Mouse (Mus musculus) thymus, postnatal 4 days (tissue): ENCODE results near the gene B4galt5.
A peak's percentile ranks its signal among the peaks of the same experiment; 100 is the strongest.

Experiments
- DNase-seq: peaks from one replicate; pipeline ENCODE4 v3.0.0; 2021

The B4galt5 gene

DNA sequence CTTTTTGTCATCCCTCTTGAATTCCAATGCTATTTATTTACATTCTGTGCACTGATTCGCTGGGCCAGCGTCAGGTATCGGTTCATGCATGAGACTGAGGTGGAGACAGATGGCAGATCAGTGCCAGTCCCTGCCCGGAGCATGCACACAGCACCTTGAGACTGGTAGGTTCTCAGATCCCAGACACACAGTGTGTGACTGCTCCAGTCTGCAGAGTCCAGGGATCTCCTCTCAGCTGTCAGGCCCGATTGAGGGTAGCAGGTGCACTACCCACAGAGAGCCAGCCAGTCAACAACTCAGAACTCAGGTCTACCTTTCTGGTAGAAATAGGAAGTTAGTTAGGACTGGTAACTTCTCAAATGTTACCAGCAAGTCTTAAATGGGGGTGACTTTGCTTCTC lies 18.4 kb downstream of the B4galt5 start:
- no peak for DNase-seq

DNA sequence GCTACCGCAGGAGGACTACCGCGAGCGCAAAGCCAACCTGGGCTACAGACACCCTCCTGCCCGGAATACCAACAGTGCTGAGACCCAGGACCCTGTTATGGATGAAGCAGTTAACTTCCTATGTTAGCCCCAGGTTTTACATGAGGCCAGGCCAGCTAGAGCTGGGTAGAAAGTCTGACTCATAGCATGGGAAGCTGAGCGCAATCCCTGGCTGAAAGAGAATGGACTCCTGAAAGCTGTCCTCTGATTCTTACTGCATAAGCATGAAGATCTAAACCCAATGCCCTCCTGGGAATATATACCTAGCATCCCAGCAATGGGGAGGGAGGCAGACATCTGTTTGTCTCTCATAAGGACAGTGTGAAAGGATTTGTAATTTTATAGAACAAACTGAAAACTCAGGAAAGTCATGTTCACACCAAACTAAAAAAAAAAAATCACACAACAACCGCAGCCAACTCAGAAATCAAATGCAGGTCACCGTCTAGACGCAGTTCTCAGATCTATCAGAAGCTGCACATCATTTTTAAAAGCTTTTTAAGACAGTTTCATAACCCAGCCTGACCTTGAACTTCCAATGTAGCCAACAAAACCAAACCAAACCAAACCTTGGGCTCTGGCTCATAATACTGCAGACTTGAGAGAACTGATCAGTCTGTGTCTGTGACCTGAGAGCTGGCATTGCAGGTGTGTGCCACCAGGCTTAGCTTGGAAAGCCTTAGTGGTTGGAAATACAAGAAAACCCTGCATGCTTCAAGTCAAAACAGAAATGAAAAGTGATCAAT lies 19.3 kb downstream of the B4galt5 start:
- DNase-seq, result no peak

DNA sequence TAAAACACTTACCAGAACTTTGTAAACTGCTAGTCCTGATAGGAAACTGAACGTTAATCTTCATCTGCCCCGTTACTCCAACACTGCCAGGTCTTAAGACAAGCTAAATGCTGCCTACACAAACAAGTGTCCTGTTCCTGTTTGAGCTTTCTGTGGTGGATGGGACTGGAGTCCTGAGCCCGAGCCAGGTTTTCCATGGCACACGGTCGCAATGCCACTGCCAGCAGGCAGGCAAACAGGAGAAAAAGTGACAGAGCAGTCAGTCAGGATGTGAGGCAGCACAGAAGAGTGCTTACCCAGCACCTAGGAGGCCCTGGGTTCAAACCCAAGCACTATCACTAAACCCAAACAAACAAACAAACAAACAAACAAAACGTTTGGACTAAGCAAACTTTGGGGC lies 20.6 kb downstream of the B4galt5 start:
- DNase-seq, result no peak

DNA sequence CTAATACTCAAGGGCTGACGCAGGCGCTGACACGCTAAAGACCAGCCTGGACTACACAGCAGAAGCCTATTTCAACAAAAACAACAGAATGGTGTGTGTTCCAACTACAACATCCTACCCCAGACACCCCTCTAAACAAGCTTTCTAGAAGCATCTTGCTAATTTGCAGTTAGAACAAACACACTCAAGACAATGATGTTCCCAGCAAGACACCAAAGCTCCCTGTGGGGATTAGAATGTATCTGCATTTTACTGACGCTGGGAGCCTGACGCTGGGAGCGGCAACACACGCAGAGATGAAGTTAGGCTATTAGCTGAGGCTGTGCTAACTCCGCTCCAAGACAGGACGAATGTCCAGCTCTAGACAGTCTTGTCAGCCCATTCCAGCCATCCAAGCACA lies 22.4 kb downstream of the B4galt5 start:
- DNase-seq, result no peak

DNA sequence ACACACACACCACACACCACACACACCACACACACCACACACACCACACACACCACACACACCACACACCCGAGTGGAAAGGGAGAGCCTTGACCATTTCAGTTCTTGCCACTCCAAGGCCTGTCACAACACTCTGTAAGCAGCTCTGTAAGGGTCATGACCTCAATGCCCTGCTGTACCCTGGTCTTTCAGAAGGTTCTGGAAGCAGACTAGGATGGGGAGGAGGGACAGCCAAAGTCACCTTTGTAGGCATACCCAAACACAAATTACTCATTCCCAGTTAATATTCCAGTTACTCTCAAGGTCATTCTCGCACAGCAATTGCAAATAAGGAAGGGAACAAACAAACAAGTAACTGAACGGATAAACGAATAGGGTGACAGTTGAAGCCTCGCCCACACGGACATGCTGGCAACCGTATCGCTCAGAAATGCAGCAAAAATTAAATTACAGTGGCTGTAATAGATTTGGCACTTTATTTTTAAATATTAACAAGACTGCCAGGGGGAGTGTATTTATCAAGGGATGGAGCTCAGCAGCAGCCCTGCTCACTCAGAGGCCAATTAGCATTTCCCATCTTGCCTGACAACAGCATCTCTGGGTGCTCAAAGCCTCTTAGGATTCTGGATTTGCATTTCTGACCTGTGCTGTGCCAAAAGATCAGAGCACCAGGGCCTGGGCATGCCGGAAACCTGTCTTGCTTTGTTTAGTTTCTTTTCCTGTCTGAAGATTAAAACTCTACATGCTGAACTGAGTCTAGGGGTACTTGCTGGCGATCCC lies 24.6 kb downstream of the B4galt5 start:
- DNase-seq, result no peak

DNA sequence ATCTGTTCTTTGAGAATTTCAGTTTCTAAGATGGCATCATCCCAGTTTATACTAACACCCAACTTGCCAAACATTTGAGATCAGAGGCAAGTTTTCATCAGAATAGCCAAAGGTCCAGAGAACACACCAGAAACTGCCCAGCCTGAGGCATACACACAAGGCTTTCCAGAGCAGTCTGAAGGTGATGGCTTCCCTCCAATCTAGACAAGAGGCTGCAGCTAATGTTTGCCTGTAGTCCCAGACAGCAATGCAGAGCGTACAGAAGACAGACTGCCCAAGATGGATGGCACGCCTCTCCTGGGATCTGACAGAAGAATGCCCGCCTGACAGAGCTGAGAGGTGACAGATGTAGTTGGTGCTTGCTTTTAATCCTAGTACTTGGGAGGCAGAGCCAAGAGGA lies 25.9 kb downstream of the B4galt5 start:
- DNase-seq, result no peak

DNA sequence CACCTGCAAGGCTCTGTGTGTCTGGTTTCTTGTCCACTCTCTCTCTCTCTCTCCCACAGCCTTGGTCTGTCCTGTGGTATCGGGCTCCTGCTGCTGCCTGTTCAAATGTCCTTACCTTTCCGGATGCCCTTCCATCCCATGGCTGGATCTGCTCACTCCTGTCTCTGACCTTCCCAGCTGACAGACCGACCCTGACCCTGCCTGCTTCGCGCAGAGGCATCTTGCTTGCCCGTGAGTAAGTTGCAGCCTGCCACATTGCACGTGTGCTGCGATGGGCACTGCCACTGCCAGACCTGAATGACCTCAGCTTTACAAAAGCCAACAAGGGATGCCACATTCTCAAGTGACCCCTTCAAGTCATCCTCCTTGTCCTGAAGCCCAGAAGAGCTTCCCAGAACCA lies 27.6 kb downstream of the B4galt5 start:
- no peak for DNase-seq

DNA sequence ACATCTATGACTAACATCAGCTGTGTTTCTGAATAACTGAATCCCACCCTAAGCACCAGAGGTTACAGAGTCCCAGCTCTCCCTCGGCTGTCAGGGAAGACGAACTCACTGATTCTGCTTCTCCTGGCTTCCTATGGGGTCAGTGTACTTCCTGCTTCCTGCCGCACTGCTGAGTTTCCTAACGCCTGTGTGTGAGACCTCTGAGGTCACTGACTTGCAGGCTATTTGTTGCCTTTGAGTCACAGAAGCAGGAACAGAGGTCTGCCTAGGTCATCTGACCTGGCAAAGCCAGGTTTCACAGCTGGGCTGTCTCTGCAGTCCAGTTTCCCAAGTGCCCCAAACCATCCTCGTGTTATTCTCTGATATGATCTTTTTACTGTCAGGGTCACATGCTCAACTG lies 30.0 kb downstream of the B4galt5 start:
- DNase-seq, result no peak

DNA sequence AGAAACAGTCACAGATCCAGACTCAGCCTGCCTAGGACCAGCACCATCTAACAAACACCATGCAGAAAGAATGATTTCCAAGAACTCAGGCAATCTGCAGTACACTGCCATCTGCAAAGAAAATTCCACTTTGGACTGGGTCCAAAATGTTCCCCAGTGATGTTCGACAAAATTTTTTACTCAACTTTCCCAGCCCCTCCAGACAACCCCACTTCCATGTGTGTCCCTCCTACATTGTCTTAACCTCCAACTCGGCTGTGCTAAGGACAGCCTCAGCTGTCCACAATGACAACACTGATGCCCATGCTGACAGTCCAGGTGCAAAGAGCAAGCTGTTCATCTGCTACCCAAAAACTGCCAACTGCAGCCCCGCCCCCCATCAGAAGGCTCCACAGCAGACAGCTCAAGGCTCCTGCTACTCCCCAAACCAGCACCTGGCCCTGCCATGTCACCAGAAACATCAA lies 32.2 kb downstream of the B4galt5 start:
- peak; percentile 80 for DNase-seq

DNA sequence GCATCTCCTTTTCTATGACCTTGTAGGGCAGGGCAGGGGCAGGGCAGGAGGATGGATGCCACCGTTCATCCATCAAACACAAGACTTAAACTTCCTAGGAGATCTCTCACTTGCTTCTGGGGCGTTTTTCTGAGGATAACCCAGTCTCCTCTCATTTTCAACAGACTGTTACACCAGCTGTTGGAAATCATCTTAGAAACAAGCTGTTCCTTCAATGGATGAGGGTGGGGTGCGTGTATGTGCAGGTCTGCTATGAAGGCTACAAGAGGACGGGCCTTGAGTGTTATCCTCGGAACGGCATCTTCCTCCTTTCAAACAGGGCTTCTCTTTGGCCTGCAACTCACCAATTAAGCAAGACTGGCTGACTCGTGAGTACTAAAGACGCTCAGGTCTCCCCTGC lies 34.5 kb downstream of the B4galt5 start:
- no peak for DNase-seq

DNA sequence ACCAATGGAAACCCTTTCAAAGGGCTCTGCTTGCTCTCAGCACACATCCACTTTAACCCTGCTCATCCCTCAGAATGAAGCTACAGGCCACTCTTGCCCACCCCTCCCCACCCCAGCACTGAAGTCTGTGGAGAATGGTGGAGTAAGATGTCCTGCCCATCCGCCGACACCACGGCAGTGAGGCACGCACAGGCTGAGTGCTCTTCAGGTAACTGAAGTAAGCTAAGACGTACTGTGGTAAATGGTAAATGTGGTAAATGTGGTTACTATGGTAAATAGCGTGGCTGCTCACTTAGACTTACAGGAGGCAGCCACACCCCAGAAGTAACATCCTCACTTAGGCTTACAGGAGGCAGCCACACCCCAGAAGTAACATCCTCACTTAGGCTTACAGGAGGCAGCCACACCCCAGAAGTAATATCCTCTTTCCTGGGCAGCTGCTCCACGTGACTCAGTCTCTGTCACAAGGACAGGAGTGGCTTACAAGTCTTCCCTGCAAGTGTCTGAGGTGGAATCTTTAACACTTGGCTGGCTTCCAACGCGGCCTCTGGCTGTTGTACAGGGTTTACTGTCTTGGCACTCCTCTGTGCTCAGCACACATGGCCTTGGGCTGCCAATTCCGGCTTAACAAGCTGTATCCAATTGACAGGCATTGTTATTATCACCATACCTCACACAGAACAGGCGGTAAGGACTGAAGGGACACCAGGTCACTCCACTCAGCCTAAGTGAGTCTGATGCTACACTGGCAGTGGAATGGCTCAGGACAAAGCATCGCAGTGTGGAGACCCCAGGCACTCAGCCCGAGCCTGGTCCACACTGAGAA lies 35.3 kb downstream of the B4galt5 start:
- peak; percentile 39 for DNase-seq

DNA sequence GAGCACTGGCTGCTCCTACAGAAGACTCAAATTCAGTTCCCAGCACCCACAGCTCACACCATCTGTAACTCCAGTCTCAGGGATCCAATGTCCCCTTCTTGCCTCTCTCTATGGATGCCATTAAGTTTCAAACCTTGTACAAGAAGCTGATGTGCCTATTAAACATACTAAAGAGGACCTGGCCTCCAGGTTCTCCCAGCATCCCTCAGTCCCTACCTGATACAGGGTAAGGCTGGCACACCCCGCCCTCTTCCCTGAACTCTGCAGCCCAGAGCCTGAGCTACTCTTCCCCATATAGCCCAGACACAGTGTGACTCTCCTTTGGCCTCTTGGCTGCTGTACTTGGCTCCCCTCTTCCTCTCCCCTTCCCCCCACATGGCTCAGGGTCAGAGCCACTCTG lies 38.9 kb downstream of the B4galt5 start:
- peak; percentile 4 for DNase-seq

DNA sequence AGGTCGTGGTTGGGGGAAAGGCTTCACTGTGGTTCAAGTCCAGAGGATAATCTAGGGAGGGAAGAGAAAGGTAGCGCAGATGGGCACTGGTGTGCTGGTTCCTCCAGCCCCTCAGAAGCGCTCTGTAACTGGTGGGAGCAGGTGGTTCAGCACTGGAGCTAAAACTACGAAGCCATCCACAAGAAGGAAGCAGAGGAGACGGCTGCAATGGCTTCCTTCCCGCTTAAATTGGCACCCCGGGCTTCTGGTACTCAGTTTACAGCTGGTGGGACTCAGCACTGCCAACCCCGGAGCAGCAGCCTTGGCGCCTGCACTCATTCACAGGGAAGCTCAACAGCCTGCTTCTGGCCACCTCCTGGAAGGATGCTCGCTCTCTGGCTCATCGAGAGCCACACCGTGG lies 39.7 kb downstream of the B4galt5 start:
- peak; percentile 4 for DNase-seq

DNA sequence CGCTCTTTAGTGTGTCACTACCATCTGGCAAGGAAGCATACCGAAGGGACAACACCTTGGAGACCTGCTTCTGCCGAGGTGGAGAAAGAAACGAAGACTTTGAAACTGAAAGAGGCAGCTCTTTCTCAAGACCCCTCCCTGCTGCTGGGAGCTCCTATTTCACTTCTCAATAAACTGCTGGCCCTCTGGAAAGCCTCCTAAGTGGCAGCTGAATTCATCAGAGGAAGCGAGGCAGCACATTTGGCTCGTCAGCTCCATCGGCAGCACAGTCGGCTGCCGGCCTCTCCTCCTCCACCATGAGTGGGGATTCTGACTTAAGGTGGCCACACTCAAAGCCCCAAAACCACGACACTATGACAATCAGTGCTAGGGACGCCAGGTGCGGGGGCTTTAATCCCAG lies 41.3 kb downstream of the B4galt5 start:
- DNase-seq, result peak; percentile 5

DNA sequence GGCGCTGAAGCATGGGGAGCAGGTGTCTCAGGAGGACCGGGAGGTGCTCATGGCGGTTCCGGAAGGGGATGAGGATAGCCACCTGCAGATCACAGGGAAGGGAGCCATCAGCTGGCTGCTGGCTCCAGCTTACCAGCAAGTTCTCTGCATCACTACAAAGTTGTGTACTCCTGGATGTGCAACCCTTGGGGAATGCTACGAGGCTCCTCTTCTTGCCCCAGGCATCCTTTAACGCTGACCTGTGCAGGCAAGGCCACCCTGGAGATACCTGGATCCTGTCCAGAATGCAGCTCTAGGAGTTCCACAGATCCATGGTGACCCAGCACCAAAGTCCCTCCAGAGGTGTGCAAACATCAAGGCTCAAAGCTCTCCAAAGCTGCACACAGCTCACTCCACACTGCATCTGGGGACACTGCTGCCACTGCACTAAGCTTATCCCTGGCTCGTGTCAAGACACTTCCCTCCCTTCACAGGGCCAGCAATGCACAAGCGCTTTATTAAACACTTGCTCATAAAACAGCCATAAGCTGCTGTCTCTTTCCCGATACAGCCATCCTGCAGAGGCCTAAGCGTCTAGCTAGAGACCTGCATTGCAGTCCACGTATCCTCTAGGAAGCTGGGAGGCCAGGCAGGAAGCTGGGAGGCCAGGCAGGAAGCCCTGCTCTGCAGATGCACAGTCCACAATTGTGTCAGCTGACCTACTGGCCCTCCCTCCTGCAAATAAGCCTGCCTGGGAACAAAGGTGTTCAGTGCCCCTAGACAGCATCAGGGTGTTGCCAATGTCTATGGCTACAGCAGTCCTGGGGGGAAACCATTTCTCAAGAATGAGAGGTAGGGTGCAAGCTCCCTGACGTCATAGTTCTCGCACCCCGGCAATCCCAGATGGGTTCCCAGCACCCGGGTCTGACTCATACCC lies 42.1 kb downstream of the B4galt5 start:
- peak; percentile 8 for DNase-seq

DNA sequence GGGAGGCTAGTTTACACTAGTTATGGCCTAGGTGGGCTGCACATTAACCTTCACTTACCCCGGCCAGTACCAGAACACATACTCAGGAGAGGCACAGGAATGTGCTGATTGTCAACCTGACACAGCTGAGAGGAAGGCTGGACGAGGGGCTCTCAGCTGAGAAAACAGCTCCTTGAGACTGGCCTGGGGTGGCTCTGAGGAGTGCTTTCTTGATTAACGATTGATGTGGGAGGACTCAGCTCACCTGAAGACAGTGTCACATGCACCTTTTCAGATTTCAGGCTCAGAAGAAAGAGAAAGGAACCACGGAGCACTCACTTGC lies 42.7 kb downstream of the B4galt5 start:
- DNase-seq, result no peak

DNA sequence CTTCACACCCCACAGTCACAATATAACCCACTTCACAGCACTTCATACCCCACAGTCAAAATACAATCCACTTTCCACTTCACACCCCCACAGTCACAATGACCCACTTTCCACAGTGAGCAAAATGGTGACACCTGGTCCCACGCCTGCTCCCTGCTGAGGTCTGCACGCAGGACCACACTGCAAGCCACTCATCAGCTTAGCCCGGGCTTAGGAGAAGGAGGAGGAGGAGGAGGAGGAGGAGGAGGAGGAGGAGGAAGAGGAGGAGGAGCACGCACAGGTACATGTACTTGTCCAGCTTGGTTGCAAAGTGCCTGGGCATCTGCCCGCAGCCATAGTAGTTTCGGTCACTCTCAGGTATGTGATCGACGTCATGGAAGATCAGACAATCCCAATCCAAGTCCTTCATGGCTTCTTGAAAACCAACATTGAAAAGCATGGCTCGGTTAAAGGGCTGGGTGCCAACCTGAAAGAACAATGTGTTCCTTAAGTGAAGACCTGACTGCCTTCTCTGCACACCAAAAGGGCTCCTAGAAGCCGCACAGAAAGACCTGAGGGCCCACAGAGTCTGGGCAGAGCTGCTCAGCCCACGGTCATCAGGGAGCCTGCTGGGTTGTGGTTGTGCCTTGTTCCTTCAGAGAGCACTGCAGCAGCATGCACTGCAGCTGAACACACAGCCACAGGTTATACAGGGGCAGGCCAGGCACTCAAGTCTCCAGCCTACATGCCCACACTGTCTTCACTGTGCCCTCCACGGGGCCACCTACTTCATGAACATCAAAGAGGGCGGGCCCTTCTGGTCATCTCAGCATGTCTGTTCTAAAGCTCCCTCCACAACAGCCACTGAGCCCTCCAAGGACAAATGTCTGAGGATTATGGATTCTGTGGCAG lies 43.4 kb downstream of the B4galt5 start:
- peak; percentile 4 for DNase-seq

DNA sequence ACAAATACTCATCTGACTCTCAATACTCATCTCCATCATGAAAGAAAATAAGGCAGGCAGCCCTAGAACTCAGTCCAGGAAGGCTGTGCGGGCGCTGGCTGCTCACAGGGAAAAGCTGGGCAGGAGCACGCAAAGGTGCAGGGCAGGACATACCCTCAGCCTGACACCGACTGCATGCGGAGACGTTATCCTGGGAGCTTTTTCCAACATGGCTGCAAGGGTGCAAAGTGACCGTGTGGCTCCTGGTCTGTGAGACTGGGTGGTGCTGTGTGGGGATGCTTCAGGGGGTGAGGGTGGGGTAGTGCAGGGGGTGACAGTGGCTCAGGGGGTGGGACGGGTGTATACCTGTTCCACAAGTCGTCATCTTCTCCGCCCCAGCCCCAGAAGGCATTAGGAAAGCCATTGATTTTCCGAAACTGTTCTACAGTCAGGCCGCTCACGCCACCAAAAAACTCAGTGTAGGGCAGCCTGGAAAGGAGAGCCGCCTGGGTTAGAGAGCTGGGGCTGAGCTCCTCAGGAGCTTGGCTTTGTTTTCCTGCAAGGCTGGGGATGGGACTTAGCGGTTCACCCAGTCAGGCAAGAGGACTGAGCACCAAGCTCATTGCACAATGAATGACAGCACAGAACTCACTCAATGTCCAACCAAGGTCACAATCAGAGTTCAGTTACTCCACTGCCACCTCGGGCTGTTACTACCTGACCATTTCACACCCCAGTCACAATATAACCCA lies 44.2 kb downstream of the B4galt5 start:
- DNase-seq, result peak; percentile 10

DNA sequence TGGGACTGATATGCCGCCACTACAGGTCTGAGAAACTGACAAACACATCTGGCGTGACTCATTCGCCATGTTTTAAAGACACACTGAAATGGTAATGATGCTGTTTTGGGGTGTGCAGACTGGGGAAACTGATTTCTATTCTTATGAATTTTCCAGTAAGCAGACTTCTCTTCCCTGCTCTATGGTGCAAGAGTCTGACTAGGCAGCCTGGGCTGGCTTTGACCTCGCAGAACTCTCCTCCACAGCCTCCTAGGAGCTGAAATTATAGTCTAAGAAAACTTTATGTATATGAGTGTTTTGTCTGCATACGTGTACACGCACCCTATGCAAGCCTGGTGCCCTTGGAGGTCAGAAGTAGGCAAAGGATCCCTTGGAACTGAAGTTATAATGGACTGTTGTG lies 45.2 kb downstream of the B4galt5 start:
- no peak for DNase-seq

DNA sequence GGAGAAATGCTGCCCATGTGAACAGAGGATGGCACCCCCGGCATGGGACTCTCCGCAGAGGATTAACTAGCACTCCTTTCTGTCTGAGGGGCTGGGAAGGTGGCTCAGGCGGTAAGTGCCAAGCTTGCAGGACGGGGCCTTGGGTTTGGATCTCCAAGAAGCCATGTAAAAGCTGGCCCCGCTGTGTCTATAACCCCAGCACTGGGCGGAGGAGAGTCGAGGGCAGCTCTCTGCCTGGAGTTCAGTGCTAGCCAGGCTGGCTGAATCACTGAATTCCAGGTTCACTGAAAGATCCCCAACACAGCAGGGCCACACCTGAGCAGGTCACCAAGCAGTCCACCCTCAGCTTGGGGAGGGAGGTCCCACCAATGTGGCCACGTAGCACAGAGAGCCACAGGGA lies 45.8 kb downstream of the B4galt5 start:
- DNase-seq, result peak; percentile 15

DNA sequence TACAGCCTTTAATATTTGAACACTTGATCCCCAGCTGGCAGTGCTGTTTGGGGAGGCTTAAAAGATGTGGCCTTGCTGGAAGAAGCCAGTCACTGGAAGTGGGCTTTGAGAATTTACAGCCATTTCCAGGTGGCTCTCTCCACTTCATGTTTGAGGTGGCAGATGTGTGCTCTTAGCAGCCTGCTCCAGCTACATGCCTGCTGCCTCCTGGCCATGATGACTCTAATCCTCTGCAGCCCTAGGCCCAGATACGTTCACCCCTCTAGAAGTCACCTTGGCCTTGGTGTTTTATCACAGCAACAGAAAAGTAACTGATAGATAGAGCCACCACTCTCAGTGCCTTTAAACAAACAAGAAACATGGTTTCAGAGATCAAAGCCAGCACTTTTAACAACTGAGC lies 46.3 kb downstream of the B4galt5 start:
- DNase-seq, result peak; percentile 12
